Mouse (Mus musculus): ENCODE results near the gene Gramd1a. TPM values are rescaled to one million over a fixed set of nuclear protein-coding genes. Genes with fewer than 3 reads are reported as not detected.

Gene Gramd1a
- polyA plus RNA-seq (2014; fragmentation: Illumina TruSeq; extraction: RNeasy Lipid Tissue Mini Kit (QIAGEN cat#74804); ENCODE audit: low read depth, low replicate concordance): 39.2 TPM

GRCm38 (mm10) chr7:31155296-31156033 is at the start of gene Gramd1a:
TSS of gene Gramd1a (minus strand) at chr7:31155896.

GRCm38 (mm10) chr7:31126851-31127724 is 28.6 kb downstream of the Gramd1a start, which contains the start of gene Scn1b:
TSS of gene Scn1b (minus strand) at chr7:31127003.

GRCm38 (mm10) chr7:31115182-31115581 is 40.5 kb downstream of the Gramd1a start, which contains the start of gene Hpn:
TSS of gene Hpn (minus strand) at chr7:31115290.

Other genes with a start within 250 kb of the Gramd1a start
- gene Mag, start 241.0 kb downstream of the Gramd1a start, polyA plus RNA-seq (2014; fragmentation: Illumina TruSeq; extraction: RNeasy Lipid Tissue Mini Kit (QIAGEN cat#74804); ENCODE audit: low read depth, low replicate concordance): 0.88 TPM
- not detected for gene Hamp2, start 231.2 kb downstream of the Gramd1a start, polyA plus RNA-seq (2014; fragmentation: Illumina TruSeq; extraction: RNeasy Lipid Tissue Mini Kit (QIAGEN cat#74804); ENCODE audit: low read depth, low replicate concordance)
- not detected for gene Hamp, start 211.9 kb downstream of the Gramd1a start, polyA plus RNA-seq (2014; fragmentation: Illumina TruSeq; extraction: RNeasy Lipid Tissue Mini Kit (QIAGEN cat#74804); ENCODE audit: low read depth, low replicate concordance)
- gene Usf2, start 199.1 kb downstream of the Gramd1a start, polyA plus RNA-seq (2014; fragmentation: Illumina TruSeq; extraction: RNeasy Lipid Tissue Mini Kit (QIAGEN cat#74804); ENCODE audit: low read depth, low replicate concordance): 105 TPM
- 45.5 TPM for gene Lsr, start 182.4 kb downstream of the Gramd1a start, polyA plus RNA-seq (2014; fragmentation: Illumina TruSeq; extraction: RNeasy Lipid Tissue Mini Kit (QIAGEN cat#74804); ENCODE audit: low read depth, low replicate concordance)
- gene Fam187b, start 182.1 kb downstream of the Gramd1a start, polyA plus RNA-seq (2014; fragmentation: Illumina TruSeq; extraction: RNeasy Lipid Tissue Mini Kit (QIAGEN cat#74804); ENCODE audit: low read depth, low replicate concordance): 13.2 TPM
- gene Fxyd5, start 113.4 kb downstream of the Gramd1a start, polyA plus RNA-seq (2014; fragmentation: Illumina TruSeq; extraction: RNeasy Lipid Tissue Mini Kit (QIAGEN cat#74804); ENCODE audit: low read depth, low replicate concordance): 69.0 TPM
- gene Fxyd7, start 104.4 kb downstream of the Gramd1a start, polyA plus RNA-seq (2014; fragmentation: Illumina TruSeq; extraction: RNeasy Lipid Tissue Mini Kit (QIAGEN cat#74804); ENCODE audit: low read depth, low replicate concordance): 0.88 TPM
- 169 TPM for gene Fxyd1, start 98.7 kb downstream of the Gramd1a start, polyA plus RNA-seq (2014; fragmentation: Illumina TruSeq; extraction: RNeasy Lipid Tissue Mini Kit (QIAGEN cat#74804); ENCODE audit: low read depth, low replicate concordance)
- 5.6 TPM for gene Lgi4, start 96.6 kb downstream of the Gramd1a start, polyA plus RNA-seq (2014; fragmentation: Illumina TruSeq; extraction: RNeasy Lipid Tissue Mini Kit (QIAGEN cat#74804); ENCODE audit: low read depth, low replicate concordance)
- gene Fxyd3, start 79.2 kb downstream of the Gramd1a start, polyA plus RNA-seq (2014; fragmentation: Illumina TruSeq; extraction: RNeasy Lipid Tissue Mini Kit (QIAGEN cat#74804); ENCODE audit: low read depth, low replicate concordance): 48.8 TPM
- 18.4 TPM for gene Hpn, start 40.6 kb downstream of the Gramd1a start, polyA plus RNA-seq (2014; fragmentation: Illumina TruSeq; extraction: RNeasy Lipid Tissue Mini Kit (QIAGEN cat#74804); ENCODE audit: low read depth, low replicate concordance)
- 15.7 TPM for gene Scn1b, start 28.9 kb downstream of the Gramd1a start, polyA plus RNA-seq (2014; fragmentation: Illumina TruSeq; extraction: RNeasy Lipid Tissue Mini Kit (QIAGEN cat#74804); ENCODE audit: low read depth, low replicate concordance)
- not detected for gene Scgb2b2, start 134.6 kb upstream of the Gramd1a start, polyA plus RNA-seq (2014; fragmentation: Illumina TruSeq; extraction: RNeasy Lipid Tissue Mini Kit (QIAGEN cat#74804); ENCODE audit: low read depth, low replicate concordance)
- not detected for gene Scgb1b2, start 135.9 kb upstream of the Gramd1a start, polyA plus RNA-seq (2014; fragmentation: Illumina TruSeq; extraction: RNeasy Lipid Tissue Mini Kit (QIAGEN cat#74804); ENCODE audit: low read depth, low replicate concordance)
- not detected for gene Scgb2b3, start 206.2 kb upstream of the Gramd1a start, polyA plus RNA-seq (2014; fragmentation: Illumina TruSeq; extraction: RNeasy Lipid Tissue Mini Kit (QIAGEN cat#74804); ENCODE audit: low read depth, low replicate concordance)
- gene Scgb1b3, start 219.7 kb upstream of the Gramd1a start, polyA plus RNA-seq (2014; fragmentation: Illumina TruSeq; extraction: RNeasy Lipid Tissue Mini Kit (QIAGEN cat#74804); ENCODE audit: low read depth, low replicate concordance): not detected

Measured in adipose tissue, adult 10 weeks (tissue).